Mouse (Mus musculus) embryonic facial prominence, embryonic 15.5 days (tissue): ENCODE results near the gene Vmn1r85. TPM values are rescaled to one million over a fixed set of nuclear protein-coding genes. Genes with fewer than 3 reads are reported as not detected.
"Not testable (repeated sequence)": the region's sequence is repeated elsewhere in the genome, so short reads cannot be mapped to it uniquely, and the experiment has no call there.

Experiments
- ATAC-seq: fragments of 200-750 bp; cut with Nextera tagmentation; 2 replicates; pipeline ENCODE4 v1.8.0; 2017; ENCODE audit warnings: low read depth, moderate TSS enrichment; ENCODE audit not compliant: insufficient number of reproducible peaks, low FRiP score, low TSS enrichment
- H3K27ac ChIP-seq: fragments of 300-500 bp; sonication (generic); replicated peaks from 2 replicates; pipeline ENCODE4 v1.5.1; 2015; ENCODE audit warnings: mild to moderate bottlenecking, inconsistent platforms
- H3K27me3 ChIP-seq: fragments of 300-500 bp; sonication (generic); 2 replicates; pipeline ENCODE4 v1.6.1; 2015; ENCODE audit warnings: inconsistent platforms
- H3K36me3 ChIP-seq: fragments of 300-500 bp; sonication (generic); 2 replicates; pipeline ENCODE4 v1.6.1; 2015; ENCODE audit warnings: mild to moderate bottlenecking, inconsistent platforms
- H3K4me1 ChIP-seq: fragments of 300-500 bp; sonication (generic); 2 replicates; pipeline ENCODE4 v1.6.1; 2015; ENCODE audit warnings: inconsistent platforms
- H3K4me2 ChIP-seq: fragments of 300-500 bp; sonication (generic); replicated peaks from 2 replicates; pipeline ENCODE4 v1.6.1; 2015; ENCODE audit warnings: mild to moderate bottlenecking, inconsistent platforms
- H3K4me3 ChIP-seq: fragments of 300-500 bp; sonication (generic); replicated peaks from 2 replicates; pipeline ENCODE4 v1.5.1; 2015; ENCODE audit warnings: mild to moderate bottlenecking, inconsistent platforms
- H3K9ac ChIP-seq: fragments of 300-500 bp; sonication (generic); 2 replicates; pipeline ENCODE4 v1.6.1; 2015; ENCODE audit warnings: inconsistent platforms
- H3K9me3 ChIP-seq: fragments of 300-500 bp; sonication (generic); replicated peaks from 2 replicates; pipeline ENCODE4 v1.6.1; 2016; ENCODE audit warnings: inconsistent platforms
- WGBS: fragments of 180-500 bp; shearing (Covaris S2); methylation state at CpG from one replicate; pipeline ENCODE4 v1.1.7; 2015; 5-methylcytosine and 5-hydroxymethylcytosine counted together
- polyA plus RNA-seq: library from polyadenylated mRNA; unstranded; fragments of >200 nt; fragmentation: Nextera tagmentation; extraction: Ambion mirVana; gene quantifications from 2 replicates; pipeline ENCODE4 v1.2.1, GENCODE M21; 2015

Vmn1r85 gene
- polyA plus RNA-seq: not detected in 2 replicates

- WGBS: 62% methylated on average over 3 of the region's 3 CpGs
- Histone ChIP-seq H3K27me3 (no peaks in the 10 kb centered on the region), H3K4me3 (no peak within 1 kb of the TSS), H3K9ac (no peak within 1 kb of the TSS), H3K27ac (no peak within 1 kb of the TSS), H3K9me3 (no peaks in the 10 kb centered on the region), H3K4me1 (no peaks in the 10 kb centered on the region), H3K36me3 (no peaks in the 10 kb centered on the region), H3K4me2 (no peak within 1 kb of the TSS)
- no peak for ATAC-seq
Measured at GRCm38 (mm10) chr7:13095073-13095472, at the start of gene Vmn1r85. Gene Vmn1r85 (minus strand): TSS chr7:13095173.

- ATAC-seq: no peak
- Histone ChIP-seq H3K27me3 (no peaks in the 10 kb centered on the region), H3K27ac (no peak within 1 kb of the TSS), H3K9ac (no peak within 1 kb of the TSS), H3K4me3 (no peak within 1 kb of the TSS), H3K36me3 (no peaks in the 10 kb centered on the region), H3K4me2 (no peak within 1 kb of the TSS), H3K4me1 (no peaks in the 10 kb centered on the region), H3K9me3 (no peaks in the 10 kb centered on the region)
- 79% methylated on average over 1 of the region's 1 CpGs for WGBS
Measured at GRCm38 (mm10) chr7:13140057-13140456, 45.1 kb upstream of the Vmn1r85 start, which contains the start of gene Vmn1r87. Gene Vmn1r87 (minus strand): TSS chr7:13140157.

GRCm38 (mm10) chr7:13137340-13137739, 42.4 kb upstream of the Vmn1r85 start:
- Histone ChIP-seq H3K4me2 (no peak overlapping the region), H3K9ac (no peak overlapping the region), H3K36me3 (no peaks in the 10 kb centered on the region), H3K9me3 (no peaks in the 10 kb centered on the region), H3K27me3 (no peaks in the 10 kb centered on the region), H3K27ac (no peak overlapping the region), H3K4me1 (no peaks in the 10 kb centered on the region), H3K4me3 (no peak overlapping the region)
- no peak for ATAC-seq

GRCm38 (mm10) chr7:13131856-13132255, 36.9 kb upstream of the Vmn1r85 start:
- Histone ChIP-seq H3K4me1 (no peaks in the 10 kb centered on the region), H3K4me3 (no peak overlapping the region), H3K27me3 (no peaks in the 10 kb centered on the region), H3K9me3 (no peaks in the 10 kb centered on the region), H3K4me2 (no peak overlapping the region), H3K27ac (no peak overlapping the region), H3K9ac (no peak overlapping the region), H3K36me3 (no peaks in the 10 kb centered on the region)
- 87% methylated on average over 2 of the region's 2 CpGs for WGBS
- ATAC-seq: no peak

GRCm38 (mm10) chr7:13123554-13124153, 28.7 kb upstream of the Vmn1r85 start:
- H3K9me3 ChIP-seq, H3K36me3 ChIP-seq, H3K9ac ChIP-seq, H3K27ac ChIP-seq, H3K27me3 ChIP-seq, H3K4me1 ChIP-seq: not testable (repeated sequence)
- 2% methylated on average over 20 of the region's 34 CpGs for WGBS
- peak overlapping the region; percentile 44 for H3K4me2 ChIP-seq
- peak; percentile 65 for ATAC-seq
- H3K4me3 ChIP-seq: peak overlapping the region; percentile 16

GRCm38 (mm10) chr7:13119817-13120216, 24.8 kb upstream of the Vmn1r85 start, which contains the start of gene Vmn1r86:
Gene Vmn1r86 (minus strand): TSS chr7:13119917.
- Histone ChIP-seq H3K27ac (no peak within 1 kb of the TSS), H3K9me3 (no peaks in the 10 kb centered on the region), H3K27me3 (no peaks in the 10 kb centered on the region), H3K9ac (no peak within 1 kb of the TSS), H3K36me3 (no peaks in the 10 kb centered on the region), H3K4me2 (no peak within 1 kb of the TSS), H3K4me1 (no peaks in the 10 kb centered on the region), H3K4me3 (no peak within 1 kb of the TSS)
- no peak for ATAC-seq

- 56% methylated on average over 5 of the region's 5 CpGs for WGBS
- Histone ChIP-seq H3K9ac (no peak overlapping the region), H3K4me3 (no peak overlapping the region), H3K36me3 (no peaks in the 10 kb centered on the region), H3K4me2 (no peak overlapping the region), H3K9me3 (no peaks in the 10 kb centered on the region), H3K27ac (no peak overlapping the region), H3K27me3 (no peaks in the 10 kb centered on the region), H3K4me1 (no peaks in the 10 kb centered on the region)
- no peak for ATAC-seq
Measured at GRCm38 (mm10) chr7:13072293-13072692, 22.7 kb downstream of the Vmn1r85 start.

- 44% methylated on average over 2 of the region's 2 CpGs for WGBS
Measured at GRCm38 (mm10) chr7:13063399-13063798, 31.6 kb downstream of the Vmn1r85 start.

GRCm38 (mm10) chr7:13059536-13059935, 35.4 kb downstream of the Vmn1r85 start:
- Histone ChIP-seq H3K9me3 (no peaks in the 10 kb centered on the region), H3K4me1 (no peaks in the 10 kb centered on the region), H3K27me3 (no peaks in the 10 kb centered on the region), H3K36me3 (no peaks in the 10 kb centered on the region), H3K4me2 (no peak overlapping the region), H3K27ac (no peak overlapping the region), H3K4me3 (no peak overlapping the region), H3K9ac (no peak overlapping the region)
- ATAC-seq: no peak
- 87% methylated on average over 9 of the region's 9 CpGs for WGBS

More at GRCm38 (mm10) chr7:13063399-13063798, 31.6 kb downstream of the Vmn1r85 start:
- H3K9ac ChIP-seq, ATAC-seq, H3K36me3 ChIP-seq, H3K9me3 ChIP-seq, H3K4me1 ChIP-seq, H3K27ac ChIP-seq, H3K27me3 ChIP-seq, H3K4me2 ChIP-seq, H3K4me3 ChIP-seq: not testable (repeated sequence)

- 51% methylated on average over 8 of the region's 8 CpGs for WGBS
- H3K4me2 ChIP-seq: no peak overlapping the region
Measured at GRCm38 (mm10) chr7:13056913-13057700, 37.9 kb downstream of the Vmn1r85 start.

GRCm38 (mm10) chr7:13054287-13055010, 40.5 kb downstream of the Vmn1r85 start, which contains the start of gene Mzf1:
Gene Mzf1 (minus strand): TSS chr7:13054764.
- H3K4me2 ChIP-seq: peak within 1 kb of the TSS; percentile 55
- ATAC-seq: peak; percentile 94
- peaks cover 6% of the 10 kb centered on the region; the same call in 1 of the 2 replicates for H3K4me1 ChIP-seq
- under 1% methylated on average over 41 of the region's 41 CpGs for WGBS
- H3K36me3 ChIP-seq: no peaks in the 10 kb centered on the region
- H3K9ac ChIP-seq: peak within 1 kb of the TSS; percentile 42
- no peaks in the 10 kb centered on the region for H3K9me3 ChIP-seq
- H3K4me3 ChIP-seq: peak within 1 kb of the TSS; percentile 63
- peak within 1 kb of the TSS; percentile 87 for H3K27ac ChIP-seq
- no peaks in the 10 kb centered on the region for H3K27me3 ChIP-seq

More at GRCm38 (mm10) chr7:13056913-13057700, 37.9 kb downstream of the Vmn1r85 start:
- no peaks in the 10 kb centered on the region for H3K36me3 ChIP-seq
- H3K4me3 ChIP-seq: no peak overlapping the region
- H3K27me3 ChIP-seq: no peaks in the 10 kb centered on the region
- no peak for ATAC-seq
- H3K9me3 ChIP-seq: no peaks in the 10 kb centered on the region
- peaks cover 6% of the 10 kb centered on the region; the same call in 1 of the 2 replicates for H3K4me1 ChIP-seq
- H3K27ac ChIP-seq: no peak overlapping the region
- H3K9ac ChIP-seq: no peak overlapping the region
